Mouse (Mus musculus) gonadal fat pad, adult 2 months (tissue): ENCODE measurements around the gene Slc44a2. TPM values are rescaled to one million over a fixed set of nuclear protein-coding genes. Genes with fewer than 3 reads are reported as not detected.
A peak's percentile ranks its signal among the peaks of the same experiment; 100 is the strongest.
"Not testable (repeated sequence)": the region's sequence is repeated elsewhere in the genome, so short reads cannot be mapped to it uniquely, and the experiment has no call there.

Experiments
- DNase-seq: peaks from one replicate; pipeline ENCODE4 v3.0.0-alpha.2; 2012; ENCODE audit warnings: low read depth
- polyA plus RNA-seq: library from polyadenylated mRNA; depleted of rRNA; stranded (reverse); fragments of >200 nt; gene quantifications from 2 replicates; pipeline ENCODE4 v1.2.3, GENCODE M21; 2012

The Slc44a2 gene
- polyA plus RNA-seq, 1 experiment, result 61.5 TPM

DNA sequence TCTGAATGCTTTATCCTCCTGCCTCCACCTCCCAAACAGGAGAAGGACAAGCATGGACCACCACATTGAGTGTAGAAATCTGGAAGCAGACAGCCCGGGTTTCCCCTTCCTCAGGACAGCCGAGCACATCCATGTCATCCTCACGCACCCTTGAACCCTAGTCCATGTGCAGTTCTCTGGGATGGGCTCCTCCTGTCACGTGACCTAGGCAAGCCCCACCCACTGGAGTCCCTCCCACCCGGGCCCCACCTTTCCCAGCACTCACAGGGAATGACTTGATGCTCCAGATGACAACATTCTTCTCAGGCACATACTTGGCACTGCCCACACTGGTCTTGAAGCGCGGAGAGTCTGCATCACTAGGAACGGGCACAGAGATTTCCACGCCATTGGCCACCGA is 21.5 kb upstream of the Slc44a2 start:
- no peak for DNase-seq

DNA sequence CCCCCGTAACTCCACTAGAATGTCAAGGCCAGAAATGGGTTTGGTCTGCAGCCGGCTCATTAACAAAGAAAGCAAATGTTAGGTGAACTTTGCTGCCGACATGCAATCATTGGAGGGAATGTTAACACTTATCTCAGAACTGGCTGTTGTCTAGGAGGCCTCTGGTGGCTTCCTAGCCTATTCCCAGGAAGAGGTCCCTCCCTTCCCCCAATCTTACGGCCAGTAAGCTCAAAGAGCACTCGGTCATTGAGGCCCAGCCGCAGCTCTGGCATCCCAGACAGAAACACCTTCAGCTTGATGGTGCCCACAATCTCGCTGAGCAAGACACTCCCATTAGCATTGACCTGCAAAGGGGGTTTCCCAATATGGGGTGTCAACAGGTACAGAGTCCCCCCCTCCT is 15.4 kb upstream of the Slc44a2 start:
- DNase-seq, result no peak

DNA sequence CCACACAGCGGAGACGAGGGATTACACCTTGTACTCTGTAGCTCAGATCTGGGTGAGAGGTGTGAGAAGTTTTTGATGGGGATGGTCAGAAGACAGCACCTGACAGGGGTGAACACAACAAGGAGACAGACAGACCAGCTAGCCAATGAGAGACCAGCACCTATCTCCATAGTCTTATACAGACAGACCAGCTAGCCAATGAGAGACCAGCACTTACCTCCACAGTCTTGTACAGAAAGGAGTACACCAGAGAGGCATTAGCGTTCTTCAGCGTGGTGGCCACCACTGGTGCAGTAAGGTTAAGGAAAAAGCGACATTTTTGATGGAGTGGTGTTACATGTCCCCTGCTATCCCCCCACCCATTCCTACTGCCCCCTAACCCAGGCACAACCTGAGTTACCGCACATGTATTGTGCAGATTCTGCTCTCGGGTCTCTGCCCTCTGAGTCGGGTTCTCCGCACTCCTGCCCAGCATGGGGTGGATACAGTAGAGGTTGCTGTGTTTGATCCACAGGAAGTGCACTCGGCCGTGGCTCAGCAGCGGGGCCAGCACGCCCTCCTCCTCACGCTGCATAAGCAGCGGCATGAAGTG is 11.3 kb upstream of the Slc44a2 start:
- DNase-seq, result no peak

DNA sequence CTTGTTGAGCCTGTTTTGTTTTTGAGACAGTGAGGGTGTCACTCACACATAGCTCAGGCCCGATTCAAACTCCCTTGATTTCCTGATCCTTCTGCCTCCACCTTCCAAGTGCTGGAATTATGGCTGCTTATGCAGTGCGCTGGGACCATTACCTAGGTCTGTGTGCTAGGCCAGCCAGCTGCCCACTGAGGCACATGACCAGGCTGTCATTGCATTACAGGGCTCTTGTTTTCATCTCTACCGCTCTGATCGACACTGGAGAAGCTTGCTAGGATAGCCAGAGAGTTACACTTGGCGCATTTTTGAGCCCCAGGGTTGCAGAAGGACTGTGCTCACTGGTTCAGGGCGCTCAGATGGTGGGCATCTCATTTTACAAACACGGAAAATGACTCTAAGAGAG is 8.8 kb upstream of the Slc44a2 start:
- no peak for DNase-seq

DNA sequence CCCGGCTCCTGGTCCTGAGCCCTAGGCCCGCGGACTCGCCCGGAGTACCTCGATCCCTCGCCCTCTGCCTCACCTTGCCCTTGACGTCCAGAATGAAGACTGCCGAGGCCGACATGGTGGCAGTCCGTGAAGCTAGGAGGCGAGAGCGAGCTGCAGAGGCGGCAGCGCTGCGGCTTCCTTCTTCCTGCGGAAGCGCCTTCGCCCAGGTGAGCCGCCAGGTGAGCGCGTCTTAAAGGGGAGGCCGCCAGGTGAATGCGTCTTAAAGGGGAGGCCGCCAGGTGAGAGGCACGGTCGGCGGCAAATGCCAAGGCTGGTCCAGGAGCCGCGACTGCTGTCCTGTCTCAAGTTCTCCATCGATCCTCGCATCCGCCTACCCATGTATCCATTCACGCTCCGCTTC is 8.4 kb upstream of the Slc44a2 start, which contains the start of gene Ap1m2:
TSS of gene Ap1m2 (minus strand) at position 204 of the 400 bp plus-strand sequence.
- no peak for DNase-seq

DNA sequence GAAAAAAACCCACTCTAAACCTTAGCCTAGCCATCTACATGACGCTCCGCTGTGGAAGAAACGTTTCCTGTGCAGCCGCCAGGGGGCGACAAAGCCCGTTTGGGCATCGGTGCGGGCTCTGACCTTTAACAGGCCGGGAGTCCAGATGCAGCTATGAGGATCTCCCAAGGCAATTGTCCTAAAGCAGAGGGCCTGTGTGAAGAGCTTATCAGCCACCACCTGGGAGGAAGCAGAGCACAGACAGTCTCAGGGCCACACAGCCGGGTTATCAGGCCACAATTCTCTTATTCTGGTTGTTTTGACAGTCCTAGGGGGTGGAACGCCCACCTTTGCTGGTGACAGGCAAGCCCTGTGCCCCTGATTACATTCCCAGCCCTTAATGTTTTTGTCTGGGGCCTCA is 7.1 kb upstream of the Slc44a2 start:
- no peak for DNase-seq

DNA sequence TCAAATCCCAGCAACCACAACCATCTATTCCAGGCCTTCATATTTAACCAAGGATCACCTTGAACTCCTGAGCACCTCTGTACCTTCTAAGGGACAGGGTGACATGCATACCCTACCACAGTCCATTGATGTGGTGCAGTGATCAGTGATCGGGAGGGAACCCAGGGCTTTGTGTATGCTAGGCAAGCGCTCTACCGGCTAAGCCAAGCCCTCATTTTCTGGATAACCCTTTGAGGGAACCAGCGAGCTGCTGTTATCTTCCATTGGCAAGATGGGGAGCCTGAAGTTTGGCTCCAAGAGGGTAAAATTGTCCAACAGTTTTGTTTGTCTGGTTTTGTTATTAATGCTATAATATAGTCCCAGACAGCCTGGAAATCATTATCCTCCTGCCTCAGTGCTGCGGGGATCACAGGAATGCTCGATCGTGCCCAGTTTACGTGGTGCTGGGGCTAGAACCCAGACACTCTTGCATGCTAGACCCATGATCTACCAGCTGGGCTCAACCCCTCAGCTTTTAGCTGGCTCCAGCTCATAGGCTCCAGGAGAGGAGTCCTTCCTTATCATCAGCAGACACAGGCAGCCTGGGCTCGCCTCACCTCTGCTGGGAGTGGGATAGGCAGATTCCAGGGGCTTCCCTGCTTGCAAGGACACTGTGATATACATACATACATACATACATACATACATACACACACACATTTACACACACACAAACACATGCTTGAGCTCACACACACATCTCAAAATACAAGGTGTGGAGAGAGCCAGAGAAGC is 5.9 kb upstream of the Slc44a2 start:
- no peak for DNase-seq

DNA sequence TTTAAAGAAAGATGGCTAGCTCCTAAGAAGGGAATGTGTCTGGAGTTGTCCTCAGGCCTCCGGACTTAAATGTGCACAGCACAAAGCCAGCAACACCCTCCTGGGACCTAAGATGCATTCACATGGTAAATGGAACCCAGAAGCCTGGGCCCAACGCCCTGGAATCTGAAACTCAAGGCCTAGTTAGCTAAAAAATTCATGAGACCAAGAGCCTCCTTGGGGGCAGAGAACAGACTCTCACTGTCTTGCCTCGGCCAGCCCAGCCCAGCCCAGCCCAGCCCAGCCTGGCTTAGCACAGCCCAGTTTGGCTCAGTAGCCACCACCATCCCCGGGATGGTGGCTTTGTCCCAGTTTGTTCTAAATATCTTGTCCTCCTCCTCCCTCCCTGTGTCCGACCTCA is 5.1 kb upstream of the Slc44a2 start:
- DNase-seq, result no peak

DNA sequence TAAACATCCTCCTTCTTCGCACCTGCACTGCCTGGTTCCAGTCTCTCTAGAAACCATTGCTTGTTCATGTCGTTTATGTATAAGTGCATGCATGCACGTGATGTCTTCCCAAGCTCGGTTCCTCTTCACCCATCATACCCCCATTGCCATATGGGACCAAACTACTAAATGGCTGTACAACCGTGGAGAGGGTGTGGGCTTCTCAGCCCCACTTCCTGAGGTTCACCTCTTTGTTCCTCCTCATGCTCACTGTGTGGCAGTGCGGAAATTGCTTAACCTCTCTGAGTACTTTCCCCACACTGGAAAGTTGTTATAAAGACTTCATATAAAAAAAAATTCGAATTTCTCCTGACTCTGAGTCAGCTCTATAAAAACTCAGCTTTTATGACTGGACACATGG is 3.8 kb upstream of the Slc44a2 start:
- DNase-seq, result no peak

DNA sequence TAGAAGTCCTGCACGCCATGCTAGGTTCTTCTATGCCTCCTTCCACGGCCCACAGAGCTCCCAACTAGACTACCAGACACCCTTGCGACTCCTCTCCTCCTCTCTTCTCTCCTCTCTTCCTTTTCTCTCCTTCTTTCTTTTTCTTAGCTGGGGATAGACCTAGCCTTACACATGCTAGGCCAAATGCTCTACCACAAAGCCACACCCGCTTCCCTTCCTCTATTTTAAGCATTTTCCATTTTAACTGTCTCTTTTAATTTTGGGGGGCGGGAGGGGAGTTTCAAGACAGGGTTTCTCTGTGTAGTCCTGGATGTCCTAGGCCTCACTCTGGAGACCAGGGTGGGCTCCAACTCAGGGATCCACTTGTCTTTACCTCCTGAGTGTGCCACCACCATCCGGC is 1.7 kb upstream of the Slc44a2 start:
- DNase-seq, result no peak

DNA sequence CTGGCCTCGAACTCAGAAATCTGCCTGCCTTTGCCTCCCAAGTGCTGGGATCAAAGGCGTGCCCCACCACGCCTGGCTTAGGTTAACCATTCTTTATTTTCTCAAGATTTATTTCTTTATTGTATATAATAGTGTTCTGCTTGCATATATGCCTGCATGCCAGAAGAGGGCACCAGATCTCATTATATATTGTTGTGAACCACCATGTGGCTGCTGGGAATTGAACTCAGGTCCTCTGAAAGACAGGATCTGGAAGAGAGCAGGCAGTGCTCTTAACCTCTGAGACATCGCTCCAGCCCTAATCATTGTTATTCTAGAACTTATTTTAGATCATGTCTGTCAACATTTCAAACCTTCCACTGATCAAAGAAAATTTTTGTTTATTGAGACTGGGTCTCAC is 995 bp upstream of the Slc44a2 start:
- no peak for DNase-seq

DNA sequence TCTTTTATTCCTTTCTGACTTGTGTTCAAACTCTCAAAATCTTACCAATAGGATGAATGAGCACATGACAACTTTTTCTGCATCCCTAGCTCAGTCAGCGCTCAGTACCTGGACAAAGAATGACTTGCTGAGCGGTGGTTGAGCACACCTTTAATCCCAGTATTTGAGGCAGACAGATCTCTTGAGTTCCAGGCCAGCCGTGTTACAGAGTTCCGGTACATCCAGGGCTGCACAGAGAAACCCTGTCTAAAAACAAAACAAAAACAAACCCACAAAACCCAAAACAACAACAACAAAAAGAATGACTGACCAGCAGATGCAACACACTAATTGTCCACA is 249 bp upstream of the Slc44a2 start:
- DNase-seq, result no peak

DNA sequence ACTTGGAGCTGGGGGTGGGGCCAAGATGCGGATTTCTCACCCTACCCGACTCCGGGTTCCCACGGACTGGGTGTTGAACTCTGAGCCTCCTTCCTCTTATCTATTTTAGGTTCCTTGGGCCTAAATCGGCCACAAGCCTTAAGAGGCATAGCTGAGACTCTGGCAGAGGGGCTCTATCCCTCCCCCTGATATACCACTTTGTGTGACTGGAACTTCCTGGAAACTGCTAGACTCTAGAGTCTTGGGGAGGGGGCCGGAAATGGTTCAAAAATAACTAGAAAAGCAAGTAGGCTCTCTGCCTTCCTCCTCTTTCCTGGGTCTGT is 976 bp downstream of the Slc44a2 start:
- no peak for DNase-seq

DNA sequence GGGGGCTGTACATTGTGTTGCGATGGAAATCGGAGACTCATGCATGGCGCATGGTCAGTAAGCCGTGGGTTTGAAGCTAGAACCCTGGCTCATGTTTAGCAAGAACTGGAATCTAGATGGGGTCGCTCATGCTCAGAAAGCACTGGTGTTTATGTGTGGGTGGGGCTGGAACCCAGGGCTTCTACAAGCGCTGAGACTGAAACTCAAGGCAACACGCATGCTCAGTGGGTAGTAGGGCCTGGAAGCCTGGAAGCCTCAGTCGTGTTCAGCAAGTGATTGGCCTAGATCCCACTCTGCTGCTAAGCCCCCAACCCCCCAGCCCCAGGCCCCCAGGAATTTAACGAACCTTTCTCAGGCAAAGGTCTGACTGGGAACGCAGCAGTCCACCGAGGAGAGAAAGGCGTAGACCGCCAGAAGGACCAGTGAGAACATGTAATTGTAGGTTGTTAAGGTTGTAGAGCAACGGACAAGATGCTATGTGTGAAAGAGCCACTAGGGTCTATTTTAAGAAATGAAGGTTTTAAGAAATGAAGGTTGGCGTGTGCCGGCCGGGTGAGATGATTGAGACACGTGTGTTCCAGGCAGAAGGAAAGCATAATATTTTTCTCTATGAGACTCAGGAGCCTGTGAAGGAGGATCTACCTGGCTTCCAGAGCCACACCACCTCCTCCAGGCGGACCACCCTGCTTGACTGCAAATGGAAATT is 1.9 kb downstream of the Slc44a2 start:
- no peak for DNase-seq

DNA sequence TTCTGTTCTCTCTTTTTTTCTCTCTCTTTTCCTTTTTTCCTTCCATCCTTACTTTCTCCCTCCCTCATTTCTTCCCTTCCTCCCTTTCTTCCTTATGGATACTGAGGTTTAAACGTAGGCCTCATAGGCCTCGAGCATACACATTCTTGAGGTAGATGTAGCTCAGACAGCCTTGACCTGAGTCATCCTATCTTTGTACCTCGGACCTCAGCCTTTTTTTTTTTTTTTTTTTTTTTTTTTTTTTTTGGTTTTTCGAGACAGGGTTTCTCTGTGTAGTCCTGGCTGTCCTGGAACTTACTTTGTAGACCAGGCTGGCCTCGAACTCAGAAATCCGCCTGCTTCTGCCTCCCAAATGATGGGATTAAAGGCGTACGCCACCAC is 2.4 kb downstream of the Slc44a2 start:
- DNase-seq, result not testable (repeated sequence)

DNA sequence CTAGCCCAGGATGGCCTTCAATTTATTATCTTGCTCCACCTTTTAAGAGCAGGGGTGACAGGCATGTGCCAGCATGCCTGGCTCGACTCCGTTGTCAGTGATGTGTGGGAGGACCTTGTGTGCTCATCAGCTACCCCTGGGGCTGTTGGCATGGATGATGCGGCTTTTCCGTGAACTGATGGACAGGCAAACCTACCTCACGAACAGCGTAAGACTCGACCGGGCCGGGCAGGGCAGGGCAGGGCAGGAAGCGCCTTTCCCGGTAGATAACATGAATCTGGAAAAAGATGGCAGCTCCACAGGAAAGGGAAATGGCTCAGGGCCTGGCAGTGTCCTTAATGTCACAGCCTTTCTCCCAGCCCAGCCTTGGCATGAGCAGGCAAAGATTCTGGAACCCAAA is 3.8 kb downstream of the Slc44a2 start:
- DNase-seq, result peak; percentile 89

DNA sequence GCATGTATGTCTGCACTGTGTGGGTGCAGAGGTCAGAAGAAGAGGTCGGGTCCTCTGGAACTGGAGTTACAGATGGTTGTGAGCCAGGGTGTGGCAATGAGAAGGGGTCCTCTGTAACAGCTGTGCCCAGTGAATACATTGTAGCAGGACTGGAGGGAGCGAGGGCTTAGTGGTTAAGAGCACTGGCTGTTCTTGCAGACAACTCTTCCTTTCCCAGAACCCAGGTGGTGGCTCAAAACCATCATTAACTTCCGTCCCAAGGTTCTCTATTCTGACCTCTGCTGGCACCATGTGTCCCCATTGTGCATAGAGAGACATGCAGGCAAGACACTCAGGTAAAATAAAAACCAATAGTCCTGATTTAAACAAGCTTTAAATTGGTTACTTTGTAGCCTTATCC is 7.1 kb downstream of the Slc44a2 start:
- DNase-seq, result no peak

DNA sequence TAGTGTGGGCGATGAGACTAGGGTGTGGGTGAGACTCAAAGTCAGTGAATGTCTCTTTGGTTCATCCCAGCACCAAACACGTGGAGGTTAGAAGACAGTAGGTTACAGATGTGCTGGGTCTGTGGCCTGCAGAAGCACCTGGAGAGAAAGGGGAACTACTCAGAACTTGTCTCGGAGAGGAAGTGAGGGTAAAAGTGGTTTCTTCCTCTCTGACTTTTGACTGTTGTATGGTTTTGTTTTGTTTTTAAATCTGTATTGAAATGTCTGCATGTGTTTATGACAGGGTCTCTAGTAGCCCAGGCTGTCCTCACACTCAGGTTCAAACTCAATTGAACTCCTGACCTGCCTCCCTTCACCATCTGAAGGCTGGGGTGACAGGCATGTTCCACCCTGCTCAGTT is 7.5 kb downstream of the Slc44a2 start:
- no peak for DNase-seq

DNA sequence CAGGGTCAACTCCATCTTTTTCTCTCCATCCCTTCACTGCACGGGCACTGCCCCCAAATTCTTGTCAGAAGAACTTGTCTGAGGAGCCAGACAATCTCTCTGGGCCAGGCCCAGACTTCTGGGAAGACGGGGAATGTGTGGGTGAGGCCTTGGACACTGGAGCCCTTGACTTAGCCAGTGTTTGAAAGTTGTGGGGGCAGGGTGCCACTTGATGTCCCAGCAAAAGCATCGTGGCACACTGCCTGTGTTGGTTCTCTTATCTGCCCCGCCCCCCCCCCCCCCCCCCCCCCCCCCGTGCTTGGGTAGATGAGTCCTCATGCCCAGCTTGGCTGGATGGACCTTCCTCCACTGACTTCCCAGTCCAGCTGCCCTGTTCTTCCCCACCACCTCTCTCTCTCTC is 8.5 kb downstream of the Slc44a2 start:
- no peak for DNase-seq

DNA sequence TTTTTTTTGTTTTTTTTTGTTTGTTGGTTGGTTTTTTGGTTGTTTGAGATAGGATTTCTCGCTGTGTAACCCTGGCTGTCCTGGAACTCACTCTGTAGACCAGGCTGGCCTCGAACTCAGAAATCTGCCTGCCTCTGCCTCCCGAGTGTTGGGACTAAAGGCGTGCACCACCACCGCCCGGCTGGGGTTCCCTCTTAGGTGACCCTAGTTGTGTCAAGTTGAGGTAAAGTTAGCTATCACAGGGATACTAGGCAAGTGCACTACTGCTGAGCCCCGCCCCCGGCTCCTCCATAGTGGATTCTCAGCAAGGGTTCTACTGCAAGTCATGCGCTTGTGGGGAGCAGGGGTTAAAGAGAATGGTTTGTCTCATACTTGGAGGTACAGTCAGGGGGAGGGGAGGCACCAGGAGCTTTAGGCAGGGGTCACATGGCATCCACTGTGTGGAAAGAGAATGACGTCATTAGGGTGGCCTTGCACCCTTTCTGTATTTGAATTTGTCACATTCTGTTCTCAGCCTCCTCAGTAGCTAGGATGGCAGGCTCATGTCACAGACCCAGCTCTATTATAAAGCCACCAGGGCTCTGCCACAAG is 9.3 kb downstream of the Slc44a2 start:
- no peak for DNase-seq

DNA sequence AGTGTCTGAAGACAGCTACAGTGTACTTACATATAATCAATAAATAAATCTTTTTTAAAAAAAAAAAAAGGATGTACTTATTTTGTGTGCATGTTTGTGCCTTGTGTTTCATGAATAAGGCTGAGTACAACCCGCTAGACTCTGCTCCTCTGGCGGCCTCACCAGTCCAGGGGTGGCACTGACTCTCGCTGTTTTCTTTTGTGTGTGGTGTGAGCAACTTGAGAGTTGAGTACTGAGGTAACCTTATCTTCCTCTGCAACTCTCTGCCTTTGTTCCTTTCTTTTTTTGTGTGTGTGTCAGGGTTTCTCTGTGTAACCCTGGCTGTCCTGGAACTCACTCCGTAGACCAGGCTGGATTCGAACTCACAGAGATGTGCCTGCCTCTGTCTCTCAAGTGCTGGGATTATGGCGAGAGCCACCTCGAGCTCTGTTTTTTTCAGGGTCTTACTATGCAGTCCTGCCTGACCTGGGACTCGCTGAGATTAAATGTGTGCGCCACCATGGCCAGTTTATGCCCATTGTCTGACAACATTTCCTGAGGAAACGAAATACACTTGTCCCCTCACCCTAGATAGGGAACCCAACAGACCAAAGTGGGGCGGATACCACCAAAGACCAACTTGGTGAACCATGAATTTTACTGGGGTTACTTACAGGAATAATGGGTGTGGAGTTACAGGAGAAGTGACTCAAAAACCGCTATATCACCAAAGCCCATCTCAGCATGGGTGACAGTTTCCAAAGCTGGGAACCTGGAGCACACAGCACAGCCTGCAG is 11.1 kb downstream of the Slc44a2 start:
- no peak for DNase-seq
